Mouse (Mus musculus) G1E (cell line): ENCODE results near the gene Rab3b.

ENCODE experiments used
- CTCF ChIP-seq: IDR thresholded peaks from 2 replicates; pipeline ENCODE4 v1.5.1; 2012; ENCODE audit warnings: low read depth, low read length, inconsistent platforms, mixed read lengths
- GATA1 ChIP-seq: IDR thresholded peaks from 2 replicates; pipeline ENCODE4 v1.6.1; 2012; ENCODE audit warnings: borderline replicate concordance, low read length, inconsistent platforms, mixed read lengths
- POLR2AphosphoS5 ChIP-seq: IDR thresholded peaks from 2 replicates; pipeline ENCODE4 v1.6.1; 2012; ENCODE audit warnings: low read depth, low read length, inconsistent platforms; ENCODE audit not compliant: insufficient replicate concordance
- TAL1 ChIP-seq: conservative IDR thresholded peaks from 2 replicates; pipeline ENCODE4 v1.6.1; 2012; ENCODE audit warnings: low read depth, low read length, inconsistent platforms, mixed read lengths

- TF ChIP-seq GATA1 (no peak), POLR2AphosphoS5 (no peak), CTCF (no peak), TAL1 (no peak)
These were observed 35.5 kb downstream of the Rab3b start for GRCm38 (mm10) chr4:108914391-108914790.
